Mouse (Mus musculus) neural tube, embryonic 11.5 days (tissue): ENCODE measurements around the gene Fam189a2. TPM values are rescaled to one million over a fixed set of nuclear protein-coding genes. Genes with fewer than 3 reads are reported as not detected.

ENCODE experiments used
- ATAC-seq: fragments of 200-750 bp; cut with Nextera tagmentation; 2 replicates; pipeline ENCODE4 v1.8.0; 2017; ENCODE audit warnings: moderate number of reproducible peaks, mild to moderate bottlenecking, moderate TSS enrichment, moderate library complexity; ENCODE audit not compliant: insufficient read depth, low FRiP score, low TSS enrichment
- DNase-seq: peaks from one replicate; pipeline ENCODE4 v3.0.0-alpha.2; 2015; ENCODE audit warnings: low spot score
- H3K27ac ChIP-seq: fragments of 300-500 bp; sonication (generic); 2 replicates; pipeline ENCODE4 v1.5.1; 2014; ENCODE audit warnings: low read depth, mild to moderate bottlenecking, low read length
- H3K27me3 ChIP-seq: fragments of 300-500 bp; sonication (generic); 2 replicates; pipeline ENCODE4 v1.6.1; 2014; ENCODE audit warnings: mild to moderate bottlenecking, low read length, mixed read lengths; ENCODE audit not compliant: control insufficient read depth, insufficient read depth
- H3K36me3 ChIP-seq: fragments of 300-500 bp; sonication (generic); 2 replicates; pipeline ENCODE4 v1.6.1; 2014; ENCODE audit warnings: mild to moderate bottlenecking, low read length, moderate library complexity, mixed read lengths; ENCODE audit not compliant: control insufficient read depth, insufficient read depth
- H3K4me1 ChIP-seq: fragments of 300-500 bp; sonication (generic); 2 replicates; pipeline ENCODE4 v1.6.1; 2014; ENCODE audit warnings: low read length, mixed read lengths; ENCODE audit not compliant: control insufficient read depth, insufficient read depth
- H3K4me2 ChIP-seq: fragments of 300-500 bp; sonication (generic); 2 replicates; pipeline ENCODE4 v1.6.1; 2014; ENCODE audit warnings: low read depth, mild to moderate bottlenecking, moderate library complexity
- H3K4me3 ChIP-seq: fragments of 300-500 bp; sonication (generic); 2 replicates; pipeline ENCODE4 v1.5.1; 2014; ENCODE audit warnings: low read depth, low read length
- H3K9ac ChIP-seq: fragments of 300-500 bp; sonication (generic); 2 replicates; pipeline ENCODE4 v1.6.1; 2014; ENCODE audit warnings: mild to moderate bottlenecking, low read length
- H3K9me3 ChIP-seq: fragments of 300-500 bp; sonication (generic); 2 replicates; pipeline ENCODE4 v1.6.1; 2016; ENCODE audit warnings: low read length; ENCODE audit not compliant: control insufficient read depth
- WGBS: fragments of 180-500 bp; shearing (Covaris S2); extraction: QIAGEN DNeasy Blood & Tissue Kit; methylation state at CpG from one replicate; pipeline ENCODE4 v1.1.7; 2014; 5-methylcytosine and 5-hydroxymethylcytosine counted together
- polyA plus RNA-seq: library from polyadenylated mRNA; unstranded; fragments of >200 nt; fragmentation: Nextera tagmentation; extraction: Ambion mirVana; gene quantifications from 2 replicates; pipeline ENCODE4 v1.2.1, GENCODE M21; 2014

Gene Fam189a2
- polyA plus RNA-seq, 1 experiment from 2014 or later: 1.9 TPM

GRCm38 (mm10) chr19:23961516-23961915 is 69.3 kb downstream of the Fam189a2 start:
- Histone ChIP-seq H3K4me3 (no peak overlapping the region), H3K9ac (no peak overlapping the region), H3K36me3 (no peaks in the 10 kb centered on the region), H3K4me2 (no peak overlapping the region), H3K27me3 (no peaks in the 10 kb centered on the region), H3K27ac (no peak overlapping the region), H3K9me3 (no peaks in the 10 kb centered on the region), H3K4me1 (no peaks in the 10 kb centered on the region)
- 1% methylated on average over 8 of the region's 8 CpGs for WGBS
- ATAC-seq (peak; percentile 70; the same call in 1 of the 2 replicates), DNase-seq (peak; percentile 78)

GRCm38 (mm10) chr19:23960831-23961447 is 69.9 kb downstream of the Fam189a2 start:
- ATAC-seq: peak; percentile 58
- H3K4me3 ChIP-seq: no peak overlapping the region
- no peaks in the 10 kb centered on the region for H3K4me1 ChIP-seq
- H3K36me3 ChIP-seq: no peaks in the 10 kb centered on the region
- 80% methylated on average over 6 of the region's 6 CpGs for WGBS
- H3K27me3 ChIP-seq: no peaks in the 10 kb centered on the region
- no peak for DNase-seq
- no peak overlapping the region for H3K9ac ChIP-seq
- H3K27ac ChIP-seq: no peak overlapping the region
- no peaks in the 10 kb centered on the region for H3K9me3 ChIP-seq
- H3K4me2 ChIP-seq: no peak overlapping the region

- Histone ChIP-seq H3K9me3 (no peaks in the 10 kb centered on the region), H3K4me3 (no peak overlapping the region), H3K4me1 (no peaks in the 10 kb centered on the region), H3K27me3 (no peaks in the 10 kb centered on the region), H3K36me3 (no peaks in the 10 kb centered on the region), H3K9ac (no peak overlapping the region), H3K4me2 (no peak overlapping the region), H3K27ac (0 out of 2 replicates have a peak overlapping the region, but pooled peaks have one; percentile 44)
- DNase-seq: no peak
- 43% methylated on average over 3 of the region's 3 CpGs for WGBS
- peak; percentile 21; the same call in 1 of the 2 replicates for ATAC-seq
Measured at GRCm38 (mm10) chr19:23960275-23960674, 70.5 kb downstream of the Fam189a2 start.

- H3K27ac ChIP-seq: no peak overlapping the region
- no peaks in the 10 kb centered on the region for H3K27me3 ChIP-seq
- H3K36me3 ChIP-seq: no peaks in the 10 kb centered on the region
- H3K4me2 ChIP-seq: no peak overlapping the region
- ATAC-seq (no peak), DNase-seq (no peak)
- H3K4me3 ChIP-seq: no peak overlapping the region
- 54% methylated on average over 7 of the region's 7 CpGs for WGBS
- H3K4me1 ChIP-seq: no peaks in the 10 kb centered on the region
- H3K9ac ChIP-seq: no peak overlapping the region
- H3K9me3 ChIP-seq: no peaks in the 10 kb centered on the region
Measured at GRCm38 (mm10) chr19:23959870-23960269, 70.9 kb downstream of the Fam189a2 start.

GRCm38 (mm10) chr19:23958925-23959324 is 71.9 kb downstream of the Fam189a2 start:
- no peak for ATAC-seq
- WGBS: 49% methylated on average over 6 of the region's 6 CpGs

GRCm38 (mm10) chr19:23957563-23957962 is 73.3 kb downstream of the Fam189a2 start:
- Histone ChIP-seq H3K4me2 (no peak overlapping the region), H3K4me1 (no peaks in the 10 kb centered on the region), H3K27ac (no peak overlapping the region), H3K9ac (no peak overlapping the region), H3K36me3 (no peaks in the 10 kb centered on the region), H3K27me3 (no peaks in the 10 kb centered on the region), H3K4me3 (no peak overlapping the region), H3K9me3 (no peaks in the 10 kb centered on the region)
- DNase-seq: no peak
- 81% methylated on average over 7 of the region's 7 CpGs for WGBS
- ATAC-seq: no peak

More at GRCm38 (mm10) chr19:23958925-23959324, 71.9 kb downstream of the Fam189a2 start:
- Histone ChIP-seq H3K36me3 (no peaks in the 10 kb centered on the region), H3K4me3 (no peak overlapping the region), H3K4me2 (no peak overlapping the region), H3K9me3 (no peaks in the 10 kb centered on the region), H3K9ac (no peak overlapping the region), H3K4me1 (no peaks in the 10 kb centered on the region), H3K27me3 (no peaks in the 10 kb centered on the region), H3K27ac (no peak overlapping the region)
- DNase-seq: no peak

- WGBS: 72% methylated on average over 17 of the region's 17 CpGs
- Histone ChIP-seq H3K27ac (no peak overlapping the region), H3K4me2 (no peak overlapping the region), H3K27me3 (no peaks in the 10 kb centered on the region), H3K4me1 (no peaks in the 10 kb centered on the region), H3K9ac (no peak overlapping the region), H3K4me3 (no peak overlapping the region), H3K36me3 (no peaks in the 10 kb centered on the region), H3K9me3 (no peaks in the 10 kb centered on the region)
- ATAC-seq: no peak
- DNase-seq: no peak
Measured at GRCm38 (mm10) chr19:23956299-23956975, 74.4 kb downstream of the Fam189a2 start.

- no peaks in the 10 kb centered on the region for H3K9me3 ChIP-seq
- no peak overlapping the region for H3K4me2 ChIP-seq
- no peaks in the 10 kb centered on the region for H3K27me3 ChIP-seq
- H3K4me3 ChIP-seq: no peak overlapping the region
- no peak overlapping the region for H3K27ac ChIP-seq
- DNase-seq: no peak
- H3K4me1 ChIP-seq: no peaks in the 10 kb centered on the region
- H3K36me3 ChIP-seq: no peaks in the 10 kb centered on the region
- ATAC-seq: no peak
- no peak overlapping the region for H3K9ac ChIP-seq
- 88% methylated on average over 8 of the region's 8 CpGs for WGBS
Measured at GRCm38 (mm10) chr19:23955461-23955860, 75.4 kb downstream of the Fam189a2 start.
